Comparison of ENCODE assay signal across 8 mouse cellular contexts in the genomic region with DNA sequence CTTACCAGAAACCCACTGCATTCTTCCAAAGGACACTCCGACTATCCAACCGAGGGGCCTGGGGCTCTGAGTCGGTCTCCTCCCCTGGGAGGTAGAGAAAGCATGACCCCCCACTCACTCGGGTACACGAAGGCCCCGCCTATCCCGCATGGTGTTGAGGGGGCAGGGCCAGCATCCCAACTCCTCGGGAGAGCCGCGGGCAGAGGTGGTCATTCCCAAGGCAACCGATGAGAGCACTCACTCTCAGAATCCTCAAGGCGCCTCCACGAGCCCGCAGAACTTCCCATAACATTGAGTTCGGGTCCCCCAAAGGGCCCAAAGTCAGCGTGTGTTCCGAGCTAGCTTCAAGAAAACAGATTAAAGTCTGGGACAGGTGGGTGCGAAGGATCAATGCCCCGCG. TPM values are rescaled to one million over a fixed set of nuclear protein-coding genes. Genes with fewer than 3 reads are reported as not detected.
DNase-seq lines count a peak whose midpoint lies in the region; ATAC-seq lines count a peak whose summit lies in the region.

No protein-coding gene starts in this region.

- peaks cover 26% of the 10 kb centered on the region for H3K4me1 ChIP-seq in forebrain, embryonic 10.5 days
- H3K4me1 ChIP-seq in kidney, embryonic 14.5 days (ENCODE audit: control insufficient read depth, insufficient read depth, low read length): no peaks in the 10 kb centered on the region; the same call in 1 of the 2 replicates
- peaks cover 6% of the 10 kb centered on the region for H3K4me1 ChIP-seq in lung, embryonic 16.5 days (replicated peaks; ENCODE audit: control insufficient read depth, insufficient read depth, low read length)
- peaks cover 7% of the 10 kb centered on the region; the same call in 1 of the 2 replicates for H3K4me1 ChIP-seq in stomach, embryonic 15.5 days

- peak overlapping the region; percentile 57; the same call in 1 of the 2 replicates for H3K9ac ChIP-seq in kidney, embryonic 14.5 days (ENCODE audit: low read depth, low read length)
- peak overlapping the region; percentile 68 for H3K9ac ChIP-seq in lung, embryonic 16.5 days (ENCODE audit: low read length)
- H3K9ac ChIP-seq in stomach, embryonic 15.5 days: 0 out of 2 replicates have a peak overlapping the region, but pooled peaks have one; percentile 37

- H3K36me3 ChIP-seq in forebrain, embryonic 10.5 days (replicated peaks): peaks cover 17% of the 10 kb centered on the region; the same call in 1 of the 2 replicates
- peaks cover 5% of the 10 kb centered on the region; the same call in 1 of the 2 replicates for H3K36me3 ChIP-seq in kidney, embryonic 14.5 days (ENCODE audit: control insufficient read depth, insufficient read depth, low read length)
- no peaks in the 10 kb centered on the region for H3K36me3 ChIP-seq in lung, embryonic 16.5 days (ENCODE audit: control insufficient read depth, insufficient read depth, low read length)
- H3K36me3 ChIP-seq in stomach, embryonic 15.5 days: no peaks in the 10 kb centered on the region

- H3K27ac ChIP-seq in forebrain, embryonic 10.5 days: peak overlapping the region; percentile 91
- peak overlapping the region; percentile 77; the same call in 1 of the 2 replicates for H3K27ac ChIP-seq in kidney, embryonic 14.5 days (ENCODE audit: low read depth, low read length)
- H3K27ac ChIP-seq in lung, embryonic 16.5 days (ENCODE audit: low read length): peak overlapping the region; percentile 70; the same call in 1 of the 2 replicates
- H3K27ac ChIP-seq in stomach, embryonic 15.5 days: peak overlapping the region; percentile 80

- peak overlapping the region; percentile 55 for H3K4me2 ChIP-seq in kidney, embryonic 14.5 days (replicated peaks; ENCODE audit: low read depth, low read length)
- H3K4me2 ChIP-seq in lung, embryonic 16.5 days (ENCODE audit: low read depth, low read length): peak overlapping the region; percentile 88
- H3K4me2 ChIP-seq in stomach, embryonic 15.5 days: peak overlapping the region; percentile 80

- ATAC-seq in kidney, embryonic 14.5 days (ENCODE audit: low FRiP score, low TSS enrichment): peak; percentile 79
- ATAC-seq in lung, embryonic 16.5 days (ENCODE audit: low read depth): peak; percentile 46; the same call in 1 of the 2 replicates
- peak; percentile 59; the same call in 1 of the 2 replicates for ATAC-seq in stomach, embryonic 15.5 days (ENCODE audit: insufficient read depth, low FRiP score, low read depth)

- peaks cover 38% of the 10 kb centered on the region for H3K27me3 ChIP-seq in forebrain, embryonic 10.5 days (ENCODE audit: poor library complexity, severe bottlenecking)
- no peaks in the 10 kb centered on the region for H3K27me3 ChIP-seq in kidney, embryonic 14.5 days (ENCODE audit: control insufficient read depth, insufficient read depth, low read length)
- no peaks in the 10 kb centered on the region for H3K27me3 ChIP-seq in lung, embryonic 16.5 days (ENCODE audit: control insufficient read depth, insufficient read depth, low read depth, low read length)
- H3K27me3 ChIP-seq in stomach, embryonic 15.5 days (replicated peaks): no peaks in the 10 kb centered on the region

- peak; percentile 49 for DNase-seq in lung, adult 18-20 months
- no peak for DNase-seq in lung, postnatal 25 days (ENCODE audit: low spot score)
- DNase-seq in brain, adult 2 months (ENCODE audit: low read depth, low spot score): peak; percentile 30
- DNase-seq in forebrain, embryonic 10.5 days (ENCODE audit: extremely low spot score, low spot score): peak; percentile 53
- DNase-seq in c-Kit-positive CD71-positive TER-119-positive erythroid progenitor cells, embryonic 14.5 days (ENCODE audit: low spot score): no peak

- 2% methylated on average over 20 of the region's 20 CpGs for WGBS in forebrain, embryonic 10.5 days
- 3% methylated on average over 20 of the region's 20 CpGs for WGBS in kidney, embryonic 14.5 days
- WGBS in lung, embryonic 16.5 days: 1% methylated on average over 20 of the region's 20 CpGs
- 1% methylated on average over 20 of the region's 20 CpGs for WGBS in stomach, embryonic 15.5 days

- no peaks in the 10 kb centered on the region for H3K9me3 ChIP-seq in forebrain, embryonic 10.5 days
- H3K9me3 ChIP-seq in kidney, embryonic 14.5 days (ENCODE audit: control insufficient read depth, low read length): no peaks in the 10 kb centered on the region
- no peaks in the 10 kb centered on the region for H3K9me3 ChIP-seq in lung, embryonic 16.5 days (ENCODE audit: control insufficient read depth, low read length)
- H3K9me3 ChIP-seq in stomach, embryonic 15.5 days: no peaks in the 10 kb centered on the region

- peak overlapping the region; percentile 69 for H3K4me3 ChIP-seq in forebrain, embryonic 10.5 days
- peak overlapping the region; percentile 55 for H3K4me3 ChIP-seq in kidney, embryonic 14.5 days (ENCODE audit: low read length)
- H3K4me3 ChIP-seq in lung, embryonic 16.5 days (ENCODE audit: low read length): peak overlapping the region; percentile 53
- peak overlapping the region; percentile 57 for H3K4me3 ChIP-seq in stomach, embryonic 15.5 days (replicated peaks)

RNA-seq across cellular contexts. Expression of a gene that starts 2.0 kb away (rescaled TPM):
- polyA plus RNA-seq in forebrain, embryonic 10.5 days (2016; fragmentation: Nextera tagmentation; extraction: Ambion mirVana): 0.67 and 0.79 TPM in 2 replicates
- polyA plus RNA-seq in kidney, embryonic 14.5 days (2014; fragmentation: Nextera tagmentation; extraction: Ambion mirVana): 0.38 and 0.39 TPM in 2 replicates
- polyA plus RNA-seq in lung, embryonic 16.5 days (2015; fragmentation: Nextera tagmentation; extraction: Ambion mirVana): 1.6 and 2.3 TPM in 2 replicates
- polyA plus RNA-seq in stomach, embryonic 15.5 days (2015; fragmentation: Nextera tagmentation; extraction: Ambion mirVana): 1.2 and 1.3 TPM in 2 replicates

RNA-seq across cellular contexts. Expression of a gene that starts 2.9 kb away (rescaled TPM):
- polyA plus RNA-seq in forebrain, embryonic 10.5 days (2016; fragmentation: Nextera tagmentation; extraction: Ambion mirVana): 20.7 and 25.8 TPM in 2 replicates
- polyA plus RNA-seq in kidney, embryonic 14.5 days (2014; fragmentation: Nextera tagmentation; extraction: Ambion mirVana): 29.8 and 30.4 TPM in 2 replicates
- polyA plus RNA-seq in lung, embryonic 16.5 days (2015; fragmentation: Nextera tagmentation; extraction: Ambion mirVana): 31.2 and 31.7 TPM in 2 replicates
- 30.4 and 33.1 TPM in 2 replicates for polyA plus RNA-seq in stomach, embryonic 15.5 days (2015; fragmentation: Nextera tagmentation; extraction: Ambion mirVana)

RNA-seq across cellular contexts. Expression of a gene that starts 12.0 kb away (rescaled TPM):
- not detected in 2 replicates for polyA plus RNA-seq in forebrain, embryonic 10.5 days (2016; fragmentation: Nextera tagmentation; extraction: Ambion mirVana)
- polyA plus RNA-seq in kidney, embryonic 14.5 days (2014; fragmentation: Nextera tagmentation; extraction: Ambion mirVana): not detected in 2 replicates
- not detected in 2 replicates for polyA plus RNA-seq in lung, embryonic 16.5 days (2015; fragmentation: Nextera tagmentation; extraction: Ambion mirVana)
- 0.13 and 0.26 TPM in 2 replicates for polyA plus RNA-seq in stomach, embryonic 15.5 days (2015; fragmentation: Nextera tagmentation; extraction: Ambion mirVana)

RNA-seq across cellular contexts. Expression of a gene that starts 16.5 kb away (rescaled TPM):
- 230 and 233 TPM in 2 replicates for polyA plus RNA-seq in forebrain, embryonic 10.5 days (2016; fragmentation: Nextera tagmentation; extraction: Ambion mirVana)
- 174 and 207 TPM in 2 replicates for polyA plus RNA-seq in kidney, embryonic 14.5 days (2014; fragmentation: Nextera tagmentation; extraction: Ambion mirVana)
- polyA plus RNA-seq in lung, embryonic 16.5 days (2015; fragmentation: Nextera tagmentation; extraction: Ambion mirVana): 181 and 187 TPM in 2 replicates
- polyA plus RNA-seq in stomach, embryonic 15.5 days (2015; fragmentation: Nextera tagmentation; extraction: Ambion mirVana): 188 and 196 TPM in 2 replicates

RNA-seq across cellular contexts. Expression of a gene that starts 47.9 kb away (rescaled TPM):
- polyA plus RNA-seq in forebrain, embryonic 10.5 days (2016; fragmentation: Nextera tagmentation; extraction: Ambion mirVana): 1.3 and 2.0 TPM in 2 replicates
- polyA plus RNA-seq in kidney, embryonic 14.5 days (2014; fragmentation: Nextera tagmentation; extraction: Ambion mirVana): 2.4 and 2.6 TPM in 2 replicates
- polyA plus RNA-seq in lung, embryonic 16.5 days (2015; fragmentation: Nextera tagmentation; extraction: Ambion mirVana): 34.2 and 53.9 TPM in 2 replicates
- 156 and 197 TPM in 2 replicates for polyA plus RNA-seq in stomach, embryonic 15.5 days (2015; fragmentation: Nextera tagmentation; extraction: Ambion mirVana)

Comparison
In these comparisons a context has a peak if more than half of its experiments do, and no peak if none do; other contexts are left out.
1. DNase-seq: peak in lung, adult 18-20 months (2 of 2), brain, adult 2 months (single experiment) and forebrain, embryonic 10.5 days (single experiment); none in lung, postnatal 25 days (single experiment) and c-Kit-positive CD71-positive TER-119-positive erythroid progenitor cells, embryonic 14.5 days (single experiment).
2. Peak in every context shown above with its lines, with median percentiles within 50 percentile points of each other: H3K27ac ChIP-seq, H3K4me3 ChIP-seq, ATAC-seq, H3K4me2 ChIP-seq and H3K9ac ChIP-seq.